Mouse (Mus musculus): Measurements from ENCODE around the gene Eml2. TPM values are rescaled to one million over a fixed set of nuclear protein-coding genes. Genes with fewer than 3 reads are reported as not detected.
A peak's percentile ranks its signal among the peaks of the same experiment; 100 is the strongest.

Eml2 gene
- polyA plus RNA-seq, 1 experiment = 17.2 TPM

DNA sequence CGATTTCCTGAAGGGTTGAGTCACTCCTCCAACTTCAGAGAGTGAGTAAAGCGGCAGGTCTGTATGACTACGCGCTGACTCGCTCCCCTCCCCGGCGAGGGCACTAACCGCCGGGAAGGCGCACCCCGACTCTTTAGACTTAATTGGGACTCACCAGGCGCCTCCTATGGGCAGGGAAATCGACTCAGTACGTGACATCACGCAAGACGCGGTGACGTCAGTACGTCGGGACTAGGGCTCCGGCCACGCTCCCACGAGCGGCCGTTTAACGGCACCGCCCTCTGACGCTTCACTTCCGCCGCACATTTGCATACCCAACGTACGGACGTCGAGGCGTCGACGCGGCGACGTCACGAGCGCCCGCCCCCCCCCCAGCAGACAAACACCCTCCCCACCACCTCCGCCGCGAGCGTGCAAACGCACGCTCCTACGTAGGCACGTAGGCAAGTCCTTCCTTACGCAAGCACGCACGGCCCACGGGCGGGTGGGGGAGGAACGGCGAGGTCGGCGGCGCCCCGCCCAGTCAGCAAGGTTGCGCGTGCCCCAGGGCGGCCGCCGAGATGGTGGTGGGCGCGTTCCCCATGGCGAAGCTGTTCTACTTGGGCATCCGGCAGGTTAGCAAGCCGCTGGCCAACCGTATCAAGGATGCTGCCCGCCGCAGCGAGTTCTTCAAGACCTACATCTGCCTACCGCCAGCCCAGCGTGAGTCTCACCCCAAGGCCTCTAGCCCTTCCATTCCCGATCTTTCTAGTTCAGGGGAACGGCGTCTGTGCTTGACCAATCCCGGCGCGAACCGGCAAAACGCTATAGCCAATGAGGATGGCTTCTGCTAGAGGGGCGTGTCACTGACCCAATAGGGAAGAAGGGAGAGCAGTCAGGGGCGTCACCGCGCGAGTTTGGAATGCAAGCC lies 51.9 kb downstream of the Eml2 start, which contains the start of gene Opa3:
TSS of gene Opa3 (plus strand) at position 452 of the 910 bp plus-strand sequence.
- peaks cover 51% of the 10 kb centered on the region; the same call in 1 of the 2 replicates for H3K4me1 ChIP-seq (ENCODE audit: control insufficient read depth, insufficient read depth, insufficient read length, low read length)
- TF ChIP-seq CTCF (IDR thresholded peaks at IDR 0.05; ENCODE audit: extremely low read depth, insufficient read length, insufficient replicate concordance, low read depth, low read length) = peak; percentile 45; the same call in 1 of the 2 replicates
- TF ChIP-seq POLR2A (IDR thresholded peaks at IDR 0.05; ENCODE audit: low read depth, low read length) = peak; percentile 98
- peak within 1 kb of the TSS; percentile 70 for H3K4me3 ChIP-seq (ENCODE audit: low read depth, low read length)
- H3K36me3 ChIP-seq (ENCODE audit: control insufficient read depth, insufficient read depth, low read length) = peaks cover 4% of the 10 kb centered on the region; the same call in 1 of the 2 replicates
- under 1% methylated on average over 91 of the region's 91 CpGs for WGBS
- H3K27ac ChIP-seq (ENCODE audit: insufficient read depth, low read depth, low read length) = peak within 1 kb of the TSS; percentile 99
- no peaks in the 10 kb centered on the region for H3K27me3 ChIP-seq (ENCODE audit: control insufficient read depth, insufficient read depth, low read length)

GRCm38 (mm10) chr7:19228793-19229148 lies 52.5 kb downstream of the Eml2 start:
- peak overlapping the region; percentile 97 for H3K27ac ChIP-seq (ENCODE audit: insufficient read depth, low read depth, low read length)
- WGBS = 0% methylated on average over 14 of the region's 14 CpGs
- TF ChIP-seq POLR2A (IDR thresholded peaks at IDR 0.05; ENCODE audit: low read depth, low read length) = peak; percentile 72; the same call in 1 of the 2 replicates
- no peak for TF ChIP-seq CTCF (IDR thresholded peaks at IDR 0.05; ENCODE audit: extremely low read depth, insufficient read length, insufficient replicate concordance, low read depth, low read length)

DNA sequence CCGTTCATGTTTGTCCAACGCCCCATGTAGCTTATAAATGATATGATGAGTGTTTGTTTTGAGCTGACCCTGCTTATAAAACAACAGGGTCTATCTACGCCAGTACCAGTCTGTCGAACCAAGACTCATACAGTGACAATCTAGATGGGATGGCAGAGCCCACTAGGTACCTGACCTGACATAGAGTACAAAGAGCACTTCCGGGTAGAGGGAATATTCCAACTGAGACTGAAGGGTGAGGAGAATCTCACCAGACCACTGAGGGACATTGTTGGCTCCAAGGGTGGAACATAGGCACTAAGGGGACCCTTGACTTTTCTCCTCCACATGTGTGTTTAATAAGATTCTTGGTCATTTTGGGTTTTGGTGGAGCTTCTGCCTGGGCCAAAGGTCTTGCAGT lies 53.2 kb downstream of the Eml2 start:
- WGBS = 10% methylated on average over 5 of the region's 5 CpGs
- TF ChIP-seq POLR2A (IDR thresholded peaks at IDR 0.05; ENCODE audit: low read depth, low read length) (no peak), CTCF (IDR thresholded peaks at IDR 0.05; ENCODE audit: extremely low read depth, insufficient read length, insufficient replicate concordance, low read depth, low read length) (no peak)
- Histone ChIP-seq H3K27me3 (ENCODE audit: control insufficient read depth, insufficient read depth, low read length) (no peaks in the 10 kb centered on the region), H3K36me3 (ENCODE audit: control insufficient read depth, insufficient read depth, low read length) (peaks cover 4% of the 10 kb centered on the region; the same call in 1 of the 2 replicates), H3K4me3 (ENCODE audit: low read depth, low read length) (peak overlapping the region; percentile 67), H3K4me1 (ENCODE audit: control insufficient read depth, insufficient read depth, insufficient read length, low read length) (peaks cover 56% of the 10 kb centered on the region; the same call in 1 of the 2 replicates), H3K27ac (ENCODE audit: insufficient read depth, low read depth, low read length) (peak overlapping the region; percentile 97)

More at GRCm38 (mm10) chr7:19228793-19229148, 52.5 kb downstream of the Eml2 start:
- H3K36me3 ChIP-seq (ENCODE audit: control insufficient read depth, insufficient read depth, low read length) = peaks cover 4% of the 10 kb centered on the region; the same call in 1 of the 2 replicates
- H3K27me3 ChIP-seq (ENCODE audit: control insufficient read depth, insufficient read depth, low read length) = no peaks in the 10 kb centered on the region
- H3K4me3 ChIP-seq (ENCODE audit: low read depth, low read length) = peak overlapping the region; percentile 67
- peaks cover 53% of the 10 kb centered on the region; the same call in 1 of the 2 replicates for H3K4me1 ChIP-seq (ENCODE audit: control insufficient read depth, insufficient read depth, insufficient read length, low read length)

DNA sequence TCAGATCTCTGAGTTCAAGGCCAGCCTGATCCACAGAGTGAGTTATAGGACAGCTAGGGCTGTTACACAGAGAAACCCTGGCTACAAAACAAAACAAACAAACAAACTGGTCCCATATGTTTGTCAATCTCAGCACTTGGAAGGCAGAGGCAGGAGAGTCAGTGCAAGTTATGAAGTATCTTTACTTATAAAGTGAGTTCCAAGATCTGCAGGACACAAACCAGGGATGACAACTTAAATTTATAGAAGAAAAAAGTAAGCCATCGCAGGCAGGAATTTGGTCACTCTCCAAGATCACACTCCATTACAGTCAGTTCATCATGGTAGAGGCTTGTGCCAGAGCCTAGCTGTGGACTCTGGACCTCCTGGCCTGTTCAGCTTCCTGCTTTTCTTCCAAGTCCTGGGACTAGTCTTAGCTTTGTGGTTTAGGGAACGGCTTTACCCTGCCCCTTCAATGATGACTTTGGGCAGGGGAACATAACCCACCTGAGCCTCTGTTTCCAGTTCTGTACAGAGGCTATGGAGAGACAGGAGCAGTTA lies 53.9 kb downstream of the Eml2 start:
- no peak for TF ChIP-seq POLR2A (IDR thresholded peaks at IDR 0.05; ENCODE audit: low read depth, low read length)
- TF ChIP-seq CTCF (IDR thresholded peaks at IDR 0.05; ENCODE audit: extremely low read depth, insufficient read length, insufficient replicate concordance, low read depth, low read length) = no peak
- Histone ChIP-seq H3K27ac (ENCODE audit: insufficient read depth, low read depth, low read length) (peak overlapping the region; percentile 97), H3K4me1 (ENCODE audit: control insufficient read depth, insufficient read depth, insufficient read length, low read length) (peaks cover 57% of the 10 kb centered on the region), H3K36me3 (ENCODE audit: control insufficient read depth, insufficient read depth, low read length) (peaks cover 4% of the 10 kb centered on the region; the same call in 1 of the 2 replicates), H3K27me3 (ENCODE audit: control insufficient read depth, insufficient read depth, low read length) (no peaks in the 10 kb centered on the region), H3K4me3 (ENCODE audit: low read depth, low read length) (no peak overlapping the region)
- WGBS = 21% methylated on average over 2 of the region's 2 CpGs

GRCm38 (mm10) chr7:19230899-19231298 lies 54.7 kb downstream of the Eml2 start:
- TF ChIP-seq POLR2A (IDR thresholded peaks at IDR 0.05; ENCODE audit: low read depth, low read length) (no peak), CTCF (IDR thresholded peaks at IDR 0.05; ENCODE audit: extremely low read depth, insufficient read length, insufficient replicate concordance, low read depth, low read length) (no peak)
- H3K4me1 ChIP-seq (ENCODE audit: control insufficient read depth, insufficient read depth, insufficient read length, low read length) = peaks cover 53% of the 10 kb centered on the region
- WGBS = 71% methylated on average over 5 of the region's 5 CpGs
- no peak overlapping the region for H3K4me3 ChIP-seq (ENCODE audit: low read depth, low read length)
- H3K36me3 ChIP-seq (ENCODE audit: control insufficient read depth, insufficient read depth, low read length) = peaks cover under 1% of the 10 kb centered on the region; the same call in 1 of the 2 replicates
- peak overlapping the region; percentile 97 for H3K27ac ChIP-seq (ENCODE audit: insufficient read depth, low read depth, low read length)
- no peaks in the 10 kb centered on the region for H3K27me3 ChIP-seq (ENCODE audit: control insufficient read depth, insufficient read depth, low read length)

- no peaks in the 10 kb centered on the region for H3K27me3 ChIP-seq (ENCODE audit: control insufficient read depth, insufficient read depth, low read length)
- TF ChIP-seq CTCF (IDR thresholded peaks at IDR 0.05; ENCODE audit: extremely low read depth, insufficient read length, insufficient replicate concordance, low read depth, low read length) (no peak), POLR2A (IDR thresholded peaks at IDR 0.05; ENCODE audit: low read depth, low read length) (no peak)
- 19% methylated on average over 3 of the region's 3 CpGs for WGBS
- H3K27ac ChIP-seq (ENCODE audit: insufficient read depth, low read depth, low read length) = peak overlapping the region; percentile 97
- peaks cover 59% of the 10 kb centered on the region for H3K4me1 ChIP-seq (ENCODE audit: control insufficient read depth, insufficient read depth, insufficient read length, low read length)
- no peaks in the 10 kb centered on the region for H3K36me3 ChIP-seq (ENCODE audit: control insufficient read depth, insufficient read depth, low read length)
- no peak overlapping the region for H3K4me3 ChIP-seq (ENCODE audit: low read depth, low read length)
Measured at GRCm38 (mm10) chr7:19231849-19232248, 55.6 kb downstream of the Eml2 start.

GRCm38 (mm10) chr7:19234652-19235051 lies 58.4 kb downstream of the Eml2 start:
- Histone ChIP-seq H3K4me1 (ENCODE audit: control insufficient read depth, insufficient read depth, insufficient read length, low read length) (peaks cover 50% of the 10 kb centered on the region), H3K36me3 (ENCODE audit: control insufficient read depth, insufficient read depth, low read length) (no peaks in the 10 kb centered on the region), H3K27ac (ENCODE audit: insufficient read depth, low read depth, low read length) (peak overlapping the region; percentile 96), H3K27me3 (ENCODE audit: control insufficient read depth, insufficient read depth, low read length) (no peaks in the 10 kb centered on the region), H3K4me3 (ENCODE audit: low read depth, low read length) (no peak overlapping the region)
- TF ChIP-seq POLR2A (IDR thresholded peaks at IDR 0.05; ENCODE audit: low read depth, low read length) (no peak), CTCF (IDR thresholded peaks at IDR 0.05; ENCODE audit: extremely low read depth, insufficient read length, insufficient replicate concordance, low read depth, low read length) (no peak)
- WGBS = 19% methylated on average over 5 of the region's 5 CpGs
